Mouse (Mus musculus) olfactory bulb, adult 2 months (tissue): ENCODE data around the gene Gcnt7. TPM values are rescaled to one million over a fixed set of nuclear protein-coding genes. Genes with fewer than 3 reads are reported as not detected.

Source experiments
- H3K27ac ChIP-seq: fragments of 200-500 bp; 2 replicates; pipeline ENCODE4 v1.5.1; 2012; ENCODE audit warnings: low read depth, low read length; ENCODE audit not compliant: insufficient read depth
- H3K4me1 ChIP-seq: fragments of 200-500 bp; 2 replicates; pipeline ENCODE4 v1.6.1; 2012; ENCODE audit warnings: low read length; ENCODE audit not compliant: control insufficient read depth, insufficient read depth
- H3K4me3 ChIP-seq: fragments of 200-500 bp; 2 replicates; pipeline ENCODE4 v1.5.1; 2012; ENCODE audit warnings: mild to moderate bottlenecking, low read depth, low read length, moderate library complexity; ENCODE audit not compliant: insufficient read depth
- CTCF ChIP-seq: fragments of 200-500 bp; IDR thresholded peaks from 2 replicates; pipeline ENCODE4 v1.5.1; 2012; ENCODE audit warnings: low read depth, mild to moderate bottlenecking, low read length, moderate library complexity; ENCODE audit not compliant: insufficient read depth
- POLR2A ChIP-seq: fragments of 200-500 bp; IDR thresholded peaks from 2 replicates; pipeline ENCODE4 v1.6.1; 2012; ENCODE audit warnings: mild to moderate bottlenecking, low read depth, low read length, moderate library complexity; ENCODE audit not compliant: insufficient read depth
- WGBS: fragments of 180-500 bp; shearing (Covaris S2); methylation state at CpG from one replicate; pipeline ENCODE4 v1.1.7; 2018; 5-methylcytosine and 5-hydroxymethylcytosine counted together
- polyA plus RNA-seq: library from polyadenylated mRNA; stranded (reverse); fragments of >200 nt; gene quantifications from 2 replicates; pipeline ENCODE4 v1.2.4, GENCODE M21; 2012; ENCODE audit warnings: low replicate concordance; ENCODE audit not compliant: missing spikeins, insufficient read depth, insufficient read length

Gcnt7 gene
- polyA plus RNA-seq, 1 experiment = not detected

DNA sequence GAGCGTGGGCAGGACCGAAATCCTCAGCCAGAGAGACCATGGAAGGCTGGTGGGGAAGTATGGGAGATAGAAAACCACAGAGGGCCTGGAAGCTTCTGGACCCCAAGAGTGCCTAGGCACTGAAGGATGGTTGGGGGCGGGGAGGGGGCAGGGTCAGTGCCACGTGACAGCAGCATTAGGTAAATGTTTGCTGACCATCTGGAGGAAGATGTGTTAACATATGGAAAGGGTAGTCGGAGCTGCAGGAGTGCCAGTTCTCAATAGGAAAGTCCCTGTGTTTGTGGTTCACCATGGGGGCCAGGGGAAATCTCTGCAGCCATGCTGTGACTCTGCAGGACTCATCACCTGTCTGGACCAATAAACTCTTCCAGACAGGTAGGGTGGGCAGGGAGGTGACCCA lies 44.5 kb downstream of the Gcnt7 start:
- Histone ChIP-seq H3K4me1 (peaks cover 13% of the 10 kb centered on the region; the same call in 1 of the 2 replicates), H3K4me3 (no peak overlapping the region), H3K27ac (no peak overlapping the region)
- WGBS = 66% methylated on average over 5 of the region's 5 CpGs
- TF ChIP-seq POLR2A (no peak), CTCF (no peak)

DNA sequence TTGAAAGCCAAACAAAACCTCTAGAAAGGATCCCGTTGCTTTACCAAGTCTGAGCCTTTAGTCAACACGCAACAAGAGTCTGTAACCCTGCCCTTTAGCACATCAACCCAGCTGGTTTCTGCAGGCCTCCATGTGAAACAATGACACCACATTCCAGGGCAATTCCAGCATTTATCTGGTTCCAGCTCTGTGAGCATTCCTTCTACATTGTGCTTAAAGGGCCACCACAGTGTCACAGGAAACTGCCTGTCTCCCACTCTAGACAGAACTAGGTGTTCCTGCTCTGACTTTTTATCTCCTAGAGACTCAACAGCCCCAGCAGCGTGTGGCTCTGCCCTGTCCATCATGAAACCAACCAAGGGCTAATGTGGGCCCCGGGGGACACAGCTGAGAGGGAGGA lies 45.1 kb downstream of the Gcnt7 start:
- no peak overlapping the region for H3K4me3 ChIP-seq
- no peak overlapping the region for H3K27ac ChIP-seq
- TF ChIP-seq POLR2A = no peak
- TF ChIP-seq CTCF = no peak
- peaks cover 15% of the 10 kb centered on the region; the same call in 1 of the 2 replicates for H3K4me1 ChIP-seq
- 52% methylated on average over 4 of the region's 4 CpGs for WGBS

DNA sequence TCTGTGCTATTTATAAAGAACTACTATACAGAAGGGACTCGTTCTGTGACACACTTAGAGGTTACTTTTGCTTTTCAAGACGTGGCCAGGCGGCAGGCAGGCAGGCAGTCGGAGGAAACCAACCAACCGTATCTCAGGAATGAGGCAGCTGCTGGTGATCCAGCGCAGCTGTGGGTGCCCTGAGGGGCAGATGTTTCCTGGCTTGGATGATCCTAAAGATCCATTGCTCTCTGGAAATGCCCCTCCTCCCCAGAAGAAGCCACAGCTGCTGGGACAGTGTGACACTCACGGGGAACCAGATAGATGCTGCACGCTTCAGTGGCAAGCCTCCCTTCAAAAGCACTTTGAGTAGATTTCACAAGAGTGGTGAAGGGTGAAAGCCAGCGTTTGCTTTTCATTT lies 45.9 kb downstream of the Gcnt7 start:
- Histone ChIP-seq H3K4me3 (no peak overlapping the region), H3K27ac (no peak overlapping the region), H3K4me1 (peaks cover 15% of the 10 kb centered on the region; the same call in 1 of the 2 replicates)
- no peak for TF ChIP-seq CTCF
- no peak for TF ChIP-seq POLR2A
- WGBS = 11% methylated on average over 9 of the region's 9 CpGs

DNA sequence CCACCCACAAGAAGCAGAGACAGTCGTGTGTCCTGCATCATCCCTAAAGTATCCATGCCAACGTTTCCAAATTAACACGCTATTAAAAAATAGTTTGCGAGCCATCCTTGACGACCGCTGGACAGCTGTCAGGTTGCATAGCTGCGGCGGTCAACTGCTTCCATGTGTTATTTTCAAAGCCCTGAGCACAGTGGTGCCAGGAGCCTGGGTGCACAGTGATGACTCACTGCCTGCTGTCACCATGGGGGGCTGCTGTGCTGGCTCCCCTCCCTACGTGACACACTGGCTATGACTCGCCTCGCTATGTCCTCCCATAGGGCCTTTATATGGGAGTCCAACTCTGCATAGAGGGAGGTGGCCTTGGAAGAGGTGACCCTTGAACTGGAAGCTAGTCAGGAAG lies 47.3 kb downstream of the Gcnt7 start:
- Histone ChIP-seq H3K4me1 (peaks cover 15% of the 10 kb centered on the region; the same call in 1 of the 2 replicates), H3K4me3 (no peak overlapping the region), H3K27ac (no peak overlapping the region)
- WGBS = 62% methylated on average over 11 of the region's 11 CpGs
- no peak for TF ChIP-seq CTCF
- no peak for TF ChIP-seq POLR2A

DNA sequence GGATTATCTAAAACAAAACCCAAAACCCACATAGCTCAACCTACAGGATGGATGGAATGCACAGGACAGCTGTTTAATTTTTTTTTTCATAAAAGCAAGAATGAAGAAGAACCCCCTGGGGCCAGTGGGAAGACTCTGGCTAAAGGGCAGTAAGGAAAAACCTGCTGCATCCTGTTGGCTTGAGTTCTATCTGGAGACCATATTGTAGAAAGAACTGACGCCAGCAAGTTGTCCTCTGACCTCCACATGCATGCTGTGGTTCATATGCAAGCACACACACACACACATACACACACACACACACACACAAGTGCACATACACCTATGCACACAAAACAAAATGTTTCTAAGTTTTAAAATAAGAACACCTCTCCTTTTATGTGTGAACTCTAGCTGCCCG lies 47.7 kb downstream of the Gcnt7 start:
- WGBS = 89% methylated on average over 2 of the region's 2 CpGs
- no peak for TF ChIP-seq POLR2A
- Histone ChIP-seq H3K4me1 (peaks cover 15% of the 10 kb centered on the region; the same call in 1 of the 2 replicates), H3K27ac (no peak overlapping the region), H3K4me3 (no peak overlapping the region)

DNA sequence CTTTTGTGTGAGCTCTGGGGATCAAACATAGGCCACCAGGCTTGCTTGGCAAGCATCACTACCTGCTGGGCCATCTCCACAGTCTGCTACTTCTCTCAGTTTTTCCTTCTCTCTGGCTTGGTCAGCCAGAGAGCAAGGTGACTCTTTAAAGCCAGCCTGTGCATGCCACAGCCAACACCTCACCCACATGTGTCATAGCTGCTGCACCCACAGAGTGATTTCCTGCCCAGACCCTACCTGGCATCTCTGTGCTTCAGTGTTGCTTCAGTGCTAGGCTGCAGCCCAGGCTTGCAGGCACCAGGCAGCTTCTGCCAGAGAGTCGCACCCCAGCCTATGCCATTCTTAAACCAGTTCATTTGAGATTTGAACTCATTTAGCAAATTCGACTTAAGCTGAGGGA lies 50.9 kb downstream of the Gcnt7 start:
- no peak overlapping the region for H3K4me3 ChIP-seq
- H3K27ac ChIP-seq = no peak overlapping the region
- H3K4me1 ChIP-seq = peaks cover 17% of the 10 kb centered on the region
- WGBS = 84% methylated on average over 2 of the region's 2 CpGs
- TF ChIP-seq POLR2A (no peak), CTCF (no peak)

DNA sequence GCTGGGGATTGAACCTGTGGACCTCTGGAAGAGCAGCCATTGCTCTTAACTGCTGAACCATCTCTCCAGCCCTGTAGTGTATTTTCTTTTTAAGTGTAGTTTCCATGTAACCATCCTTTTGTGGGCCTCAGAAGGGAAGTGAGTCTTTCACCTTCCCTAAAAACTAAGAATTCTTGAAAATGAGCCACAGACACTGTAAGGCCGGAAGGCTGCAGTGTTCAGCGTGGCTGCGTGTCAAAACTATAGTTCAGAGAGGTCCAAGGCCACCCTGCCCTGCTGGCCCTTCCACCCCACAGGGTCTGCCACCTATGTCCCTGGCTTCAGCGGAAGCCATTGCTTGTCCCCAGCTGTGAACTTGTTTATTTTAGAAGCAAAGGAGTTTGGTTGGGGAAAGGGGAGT lies 52.2 kb downstream of the Gcnt7 start:
- 87% methylated on average over 4 of the region's 4 CpGs for WGBS
- no peak overlapping the region for H3K4me3 ChIP-seq
- TF ChIP-seq POLR2A = no peak
- no peak for TF ChIP-seq CTCF
- H3K4me1 ChIP-seq = peaks cover 11% of the 10 kb centered on the region
- H3K27ac ChIP-seq = no peak overlapping the region

DNA sequence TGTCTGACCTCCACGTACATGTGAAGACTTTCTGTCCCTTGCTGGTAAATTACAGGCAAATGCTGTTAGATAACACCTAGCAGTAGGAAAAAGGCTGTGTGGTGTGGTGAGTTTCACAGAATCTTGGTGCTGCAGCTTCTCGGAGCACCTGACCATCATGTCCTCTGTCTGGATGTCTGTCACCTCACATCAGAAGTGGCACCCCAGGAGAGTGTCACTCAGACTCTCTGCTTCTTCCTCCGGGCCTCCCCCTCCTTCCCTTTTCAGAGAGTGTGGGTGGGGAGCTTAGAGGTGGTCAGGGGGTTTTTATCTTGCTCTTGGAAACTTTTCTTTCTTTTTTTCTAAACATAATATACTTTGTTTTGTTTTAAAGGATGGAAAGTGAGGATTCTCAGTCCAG lies 53.4 kb downstream of the Gcnt7 start:
- 80% methylated on average over 3 of the region's 3 CpGs for WGBS
- Histone ChIP-seq H3K4me3 (no peak overlapping the region), H3K4me1 (peaks cover 12% of the 10 kb centered on the region), H3K27ac (no peak overlapping the region)
- TF ChIP-seq CTCF (no peak), POLR2A (no peak)

DNA sequence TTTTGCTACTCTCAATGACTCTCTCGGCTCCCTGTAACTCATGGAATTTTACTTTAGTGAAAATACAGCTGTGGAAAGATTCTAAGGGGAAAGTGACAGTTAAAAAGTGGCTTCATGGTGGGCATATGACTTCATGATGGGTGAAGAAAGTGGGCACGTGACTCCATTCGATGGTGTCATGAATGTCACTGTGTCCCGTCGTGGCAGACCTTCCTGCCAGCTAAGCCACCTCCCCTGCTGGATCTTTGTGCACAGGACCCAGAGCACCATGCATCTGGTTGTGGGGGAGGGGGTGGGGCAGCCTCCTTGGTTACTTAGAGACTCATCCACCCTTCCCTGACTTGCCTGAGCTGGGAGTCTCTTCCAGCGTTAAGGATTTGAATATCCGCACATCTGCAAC lies 54.2 kb downstream of the Gcnt7 start:
- H3K4me1 ChIP-seq = peaks cover 15% of the 10 kb centered on the region
- H3K4me3 ChIP-seq = no peak overlapping the region
- WGBS = 55% methylated on average over 7 of the region's 7 CpGs
- H3K27ac ChIP-seq = no peak overlapping the region
- TF ChIP-seq CTCF (no peak), POLR2A (no peak)

DNA sequence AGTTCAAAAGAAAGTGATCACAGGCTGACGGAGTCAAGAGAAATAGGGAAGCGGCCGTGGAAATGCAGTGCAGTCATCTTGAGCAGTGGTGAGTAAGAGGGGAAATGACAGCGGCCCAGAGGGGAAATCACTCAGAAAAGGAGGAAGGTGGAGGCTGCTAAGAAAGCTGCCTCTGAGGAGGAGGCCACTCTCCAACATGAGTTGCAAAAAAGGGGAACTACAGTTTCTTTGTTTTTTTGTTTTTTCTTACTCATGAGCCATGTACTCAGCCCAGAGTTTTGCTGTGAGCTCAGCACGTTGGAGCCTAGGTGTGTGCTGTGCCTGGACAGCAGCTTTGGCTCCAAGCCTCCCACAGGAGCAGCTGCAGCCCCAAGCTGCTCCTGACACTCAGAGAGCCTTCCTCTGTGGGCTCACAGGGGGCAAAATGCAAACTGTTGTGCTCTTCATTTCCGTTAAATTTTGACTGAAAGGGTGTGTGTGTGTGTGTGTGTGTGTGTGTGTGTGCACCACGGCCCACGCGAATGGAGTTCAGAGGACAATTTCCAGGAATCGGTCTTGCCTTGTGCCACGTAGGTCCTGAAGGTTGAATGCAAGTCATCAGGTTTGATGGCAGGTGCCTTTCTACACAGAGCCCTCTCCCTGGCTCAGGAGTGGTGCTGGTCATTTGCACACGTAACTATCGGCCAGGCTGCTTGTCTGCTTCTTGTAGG lies 57.1 kb downstream of the Gcnt7 start:
- H3K4me1 ChIP-seq = peaks cover 11% of the 10 kb centered on the region
- TF ChIP-seq CTCF (no peak), POLR2A (no peak)
- H3K27ac ChIP-seq = no peak overlapping the region
- WGBS = 72% methylated on average over 13 of the region's 13 CpGs
- H3K4me3 ChIP-seq = no peak overlapping the region

Other genes with a start within 250 kb of the Gcnt7 start
- not detected in 2 replicates for gene Mc3r, start 210.1 kb downstream of the Gcnt7 start, polyA plus RNA-seq
- not detected in 2 replicates for gene Fam210b, start 113.0 kb downstream of the Gcnt7 start, polyA plus RNA-seq
- not detected in 2 replicates for gene Aurka, start 88.1 kb downstream of the Gcnt7 start, polyA plus RNA-seq
- not detected in 2 replicates for gene Cstf1, start 87.9 kb downstream of the Gcnt7 start, polyA plus RNA-seq
- gene Cass4, start 64.8 kb downstream of the Gcnt7 start, polyA plus RNA-seq = not detected in 2 replicates
- gene Rtf2, start 18.0 kb downstream of the Gcnt7 start, polyA plus RNA-seq = 332 TPM in 1 of 2 replicates, not detected in the other
- gene Fam209, start 13.9 kb upstream of the Gcnt7 start, polyA plus RNA-seq = not detected in 2 replicates
- not detected in 2 replicates for gene Tfap2c, start 91.0 kb upstream of the Gcnt7 start, polyA plus RNA-seq